Mouse (Mus musculus): ENCODE results near the gene Klhl30. TPM values are rescaled to one million over a fixed set of nuclear protein-coding genes. Genes with fewer than 3 reads are reported as not detected.

The Klhl30 gene
- polyA plus RNA-seq, 1 experiment from 2014 or later = 0.61 TPM

DNA sequence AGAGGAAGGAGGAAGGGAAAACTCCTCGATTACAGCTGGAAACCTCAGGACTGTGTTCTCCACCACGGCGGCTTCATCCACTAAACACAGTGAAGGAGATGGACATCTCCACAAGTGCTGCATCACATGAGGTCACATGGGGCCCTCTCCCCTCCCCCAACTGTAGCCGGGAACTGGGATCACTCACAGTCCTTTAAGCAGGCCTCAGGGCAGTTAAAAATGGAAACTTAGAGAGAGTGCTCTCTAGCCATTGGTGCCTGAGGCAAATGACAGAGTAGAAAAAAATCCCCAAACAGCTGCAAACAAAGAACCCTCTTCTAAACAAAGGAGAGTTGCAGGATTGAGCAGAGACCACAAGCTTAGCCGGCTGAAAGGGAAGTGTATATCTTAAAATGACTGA lies 37.6 kb upstream of the Klhl30 start:
- TF ChIP-seq EP300 (optimal IDR thresholded peaks at IDR 0.05) (no peak), CTCF (IDR thresholded peaks at IDR 0.05; ENCODE audit: low read depth) (no peak)
- Histone ChIP-seq H3K27me3 (ENCODE audit: control insufficient read depth, insufficient read depth, low read length) (no peaks in the 10 kb centered on the region), H3K27ac (replicated peaks) (peak overlapping the region; percentile 71), H3K9ac (ENCODE audit: low read length) (no peak overlapping the region), H3K4me1 (replicated peaks; ENCODE audit: control insufficient read depth, insufficient read depth) (no peaks in the 10 kb centered on the region), H3K36me3 (ENCODE audit: control insufficient read depth, insufficient read depth, low read length) (peaks cover 16% of the 10 kb centered on the region; the same call in 1 of the 2 replicates), H3K4me2 (replicated peaks; ENCODE audit: low read depth) (no peak overlapping the region), H3K4me3 (ENCODE audit: low read depth, low read length) (no peak overlapping the region), H3K9me3 (ENCODE audit: control insufficient read depth, low read length) (no peaks in the 10 kb centered on the region)
- WGBS = 30% methylated on average over 5 of the region's 5 CpGs
- no peak for DNase-seq (ENCODE audit: low spot score)
- peak; percentile 65; the same call in 1 of the 2 replicates for ATAC-seq (ENCODE audit: low FRiP score, low TSS enrichment)

DNA sequence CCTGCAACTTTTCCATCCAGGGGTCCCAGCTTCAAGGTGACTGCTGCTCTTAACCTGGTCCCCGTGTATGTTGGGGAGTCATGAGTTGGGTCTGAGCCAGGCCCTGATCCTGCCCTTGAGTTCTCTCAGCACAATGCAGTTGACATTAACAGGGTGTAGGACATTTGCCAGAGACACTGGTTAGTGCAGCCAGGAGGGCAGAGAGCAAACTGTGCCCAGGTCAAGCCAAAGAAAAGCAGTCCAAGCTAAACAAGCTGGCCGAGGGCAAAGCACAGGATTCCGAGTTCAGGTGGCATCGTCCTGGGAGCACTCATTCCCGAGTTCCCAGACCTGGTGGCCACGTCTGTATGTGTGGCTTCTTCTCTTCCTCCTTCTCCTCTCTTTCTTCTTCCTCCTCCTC lies 33.2 kb upstream of the Klhl30 start:
- no peaks in the 10 kb centered on the region for H3K27me3 ChIP-seq (ENCODE audit: control insufficient read depth, insufficient read depth, low read length)
- no peaks in the 10 kb centered on the region for H3K4me1 ChIP-seq (replicated peaks; ENCODE audit: control insufficient read depth, insufficient read depth)
- no peak overlapping the region for H3K4me2 ChIP-seq (replicated peaks; ENCODE audit: low read depth)
- H3K27ac ChIP-seq (replicated peaks) = no peak overlapping the region
- 81% methylated on average over 6 of the region's 6 CpGs for WGBS
- ATAC-seq (ENCODE audit: low FRiP score, low TSS enrichment) = no peak
- TF ChIP-seq EP300 (optimal IDR thresholded peaks at IDR 0.05) = no peak
- no peak for TF ChIP-seq CTCF (IDR thresholded peaks at IDR 0.05; ENCODE audit: low read depth)
- DNase-seq (ENCODE audit: low spot score) = no peak
- no peaks in the 10 kb centered on the region for H3K9me3 ChIP-seq (ENCODE audit: control insufficient read depth, low read length)
- H3K36me3 ChIP-seq (ENCODE audit: control insufficient read depth, insufficient read depth, low read length) = no peaks in the 10 kb centered on the region
- H3K4me3 ChIP-seq (ENCODE audit: low read depth, low read length) = no peak overlapping the region
- no peak overlapping the region for H3K9ac ChIP-seq (ENCODE audit: low read length)

DNA sequence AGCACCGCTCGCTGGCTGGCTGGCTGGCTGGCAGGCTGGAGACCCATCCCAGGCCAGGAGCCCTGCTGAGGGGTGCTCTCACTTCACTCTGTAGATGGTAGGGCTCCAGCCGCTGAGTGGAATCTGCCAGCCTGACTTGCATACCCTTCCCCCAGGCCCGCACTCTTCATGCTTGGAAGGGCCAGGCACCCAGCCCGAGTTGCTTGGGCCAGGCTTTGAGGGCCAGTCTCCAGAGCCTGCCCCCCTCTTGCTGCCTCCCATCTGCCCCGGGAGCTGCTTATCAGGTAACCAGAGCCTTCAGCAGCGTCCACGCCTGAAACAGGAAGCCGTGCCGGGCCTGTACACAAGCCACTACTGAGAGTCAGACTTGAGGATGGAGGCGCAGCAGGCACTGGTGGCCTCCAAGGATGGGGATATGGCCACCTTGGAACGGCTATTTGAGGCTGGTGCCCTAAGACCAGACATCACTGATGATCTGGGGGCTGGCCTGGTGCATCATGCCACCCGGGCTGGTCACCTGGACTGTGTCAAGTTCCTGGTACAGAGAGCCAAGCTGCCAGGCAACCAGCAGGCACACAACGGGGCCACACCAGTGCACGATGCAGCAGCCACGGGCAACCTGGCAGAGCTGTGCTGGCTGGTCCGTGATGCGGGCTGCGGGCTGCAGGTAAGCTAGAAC lies 28.9 kb upstream of the Klhl30 start, which contains the start of gene Espnl:
TSS of gene Espnl (plus strand) at position 316 of the 679 bp plus-strand sequence.
- peak; percentile 36 for DNase-seq (ENCODE audit: low spot score)
- ATAC-seq (ENCODE audit: low FRiP score, low TSS enrichment) = no peak; the same call in 1 of the 2 replicates
- 60% methylated on average over 19 of the region's 19 CpGs for WGBS

DNA sequence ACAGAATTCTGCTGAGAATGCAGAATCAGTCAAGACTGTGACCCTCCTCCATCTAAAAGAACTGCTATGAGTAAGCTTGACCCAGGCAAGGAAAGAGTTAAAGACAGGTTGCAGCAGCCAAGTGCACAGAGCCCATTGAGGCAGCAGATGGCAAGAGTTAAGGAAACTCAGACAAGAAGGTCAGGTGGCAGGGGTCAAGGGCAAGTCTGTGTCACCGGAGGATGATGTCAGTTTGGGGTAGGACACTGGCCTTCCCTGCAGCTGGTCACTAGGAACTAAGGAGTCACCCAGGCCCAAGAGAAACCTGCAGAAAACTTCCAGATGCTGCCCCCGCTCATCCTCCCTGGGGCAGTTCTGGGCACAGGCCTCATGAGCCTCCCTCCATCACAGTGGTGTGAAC lies 26.2 kb upstream of the Klhl30 start:
- no peak overlapping the region for H3K4me3 ChIP-seq (ENCODE audit: low read depth, low read length)
- DNase-seq (ENCODE audit: low spot score) (no peak), ATAC-seq (ENCODE audit: low FRiP score, low TSS enrichment) (no peak)
- H3K4me1 ChIP-seq (replicated peaks; ENCODE audit: control insufficient read depth, insufficient read depth) = no peaks in the 10 kb centered on the region
- H3K4me2 ChIP-seq (replicated peaks; ENCODE audit: low read depth) = no peak overlapping the region
- WGBS = 65% methylated on average over 2 of the region's 2 CpGs
- H3K27me3 ChIP-seq (ENCODE audit: control insufficient read depth, insufficient read depth, low read length) = no peaks in the 10 kb centered on the region
- H3K27ac ChIP-seq (replicated peaks) = no peak overlapping the region
- TF ChIP-seq CTCF (IDR thresholded peaks at IDR 0.05; ENCODE audit: low read depth) (no peak), EP300 (optimal IDR thresholded peaks at IDR 0.05) (no peak)
- no peaks in the 10 kb centered on the region for H3K36me3 ChIP-seq (ENCODE audit: control insufficient read depth, insufficient read depth, low read length)
- H3K9ac ChIP-seq (ENCODE audit: low read length) = no peak overlapping the region
- no peaks in the 10 kb centered on the region for H3K9me3 ChIP-seq (ENCODE audit: control insufficient read depth, low read length)

More for the DNA sequence above, 28.9 kb upstream of the Klhl30 start, which contains the start of gene Espnl:
- H3K36me3 ChIP-seq (ENCODE audit: control insufficient read depth, insufficient read depth, low read length) = no peaks in the 10 kb centered on the region
- no peaks in the 10 kb centered on the region for H3K27me3 ChIP-seq (ENCODE audit: control insufficient read depth, insufficient read depth, low read length)
- H3K9ac ChIP-seq (ENCODE audit: low read length) = no peak within 1 kb of the TSS
- H3K4me1 ChIP-seq (replicated peaks; ENCODE audit: control insufficient read depth, insufficient read depth) = no peaks in the 10 kb centered on the region
- H3K4me3 ChIP-seq (ENCODE audit: low read depth, low read length) = no peak within 1 kb of the TSS
- H3K9me3 ChIP-seq (ENCODE audit: control insufficient read depth, low read length) = no peaks in the 10 kb centered on the region
- no peak within 1 kb of the TSS for H3K4me2 ChIP-seq (replicated peaks; ENCODE audit: low read depth)
- no peak for TF ChIP-seq CTCF (IDR thresholded peaks at IDR 0.05; ENCODE audit: low read depth)
- TF ChIP-seq EP300 (optimal IDR thresholded peaks at IDR 0.05) = no peak
- no peak within 1 kb of the TSS for H3K27ac ChIP-seq (replicated peaks)

DNA sequence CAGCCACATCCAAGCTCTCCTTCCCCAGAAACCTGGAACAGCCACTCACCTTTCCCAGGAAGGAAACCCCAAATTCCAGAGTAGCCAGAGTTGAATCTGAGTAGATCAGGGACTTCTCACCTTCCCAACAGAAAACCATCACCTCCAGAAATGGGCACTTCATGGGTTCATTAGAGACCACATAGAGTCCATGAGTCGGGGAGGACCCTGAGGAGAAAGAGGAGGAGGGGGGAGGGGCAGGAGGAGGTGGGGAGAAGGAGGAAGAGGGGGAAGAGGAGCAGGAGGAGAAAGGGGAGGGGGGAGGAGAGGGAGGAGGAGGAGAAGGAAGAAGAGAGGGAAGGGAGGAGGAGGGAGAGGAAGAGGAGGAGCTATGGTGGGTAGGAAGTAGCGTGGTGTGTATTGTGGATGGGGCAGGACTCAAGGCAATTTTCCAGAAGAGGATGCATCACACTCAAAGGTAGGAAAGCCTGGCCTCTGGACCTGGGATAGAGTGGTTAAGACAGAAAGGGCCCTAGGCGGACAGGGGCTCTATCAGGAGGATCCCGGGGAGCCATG lies 25.3 kb upstream of the Klhl30 start:
- Histone ChIP-seq H3K27ac (replicated peaks) (no peak overlapping the region), H3K4me3 (ENCODE audit: low read depth, low read length) (no peak overlapping the region), H3K36me3 (ENCODE audit: control insufficient read depth, insufficient read depth, low read length) (no peaks in the 10 kb centered on the region), H3K9me3 (ENCODE audit: control insufficient read depth, low read length) (no peaks in the 10 kb centered on the region), H3K4me1 (replicated peaks; ENCODE audit: control insufficient read depth, insufficient read depth) (no peaks in the 10 kb centered on the region), H3K27me3 (ENCODE audit: control insufficient read depth, insufficient read depth, low read length) (no peaks in the 10 kb centered on the region), H3K4me2 (replicated peaks; ENCODE audit: low read depth) (no peak overlapping the region), H3K9ac (ENCODE audit: low read length) (no peak overlapping the region)
- ATAC-seq (ENCODE audit: low FRiP score, low TSS enrichment) (no peak), DNase-seq (ENCODE audit: low spot score) (no peak)
- TF ChIP-seq CTCF (IDR thresholded peaks at IDR 0.05; ENCODE audit: low read depth) (no peak), EP300 (optimal IDR thresholded peaks at IDR 0.05) (no peak)
- WGBS = 73% methylated on average over 4 of the region's 4 CpGs

DNA sequence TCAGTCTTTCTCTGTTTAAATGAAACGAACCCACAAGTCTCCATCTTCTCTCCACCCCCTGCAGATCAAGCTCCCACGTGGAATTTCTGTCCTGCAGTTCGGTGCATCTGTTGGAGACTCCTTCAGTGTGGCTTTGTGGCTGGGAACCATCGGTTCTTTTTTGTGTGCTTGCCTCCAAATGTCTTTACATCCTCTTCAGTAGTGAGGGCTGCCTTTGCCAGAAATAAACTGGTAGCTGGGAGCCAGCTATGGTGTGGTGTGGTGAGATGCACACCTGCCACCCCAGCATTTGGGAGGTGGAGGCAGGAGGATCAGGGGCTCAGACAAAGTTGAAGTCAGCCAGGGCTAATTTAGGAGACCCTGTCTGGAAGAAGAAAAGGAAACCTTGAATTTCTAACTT lies 18.7 kb upstream of the Klhl30 start:
- WGBS = 50% methylated on average over 4 of the region's 4 CpGs
- no peak overlapping the region for H3K4me3 ChIP-seq (ENCODE audit: low read depth, low read length)
- ATAC-seq (ENCODE audit: low FRiP score, low TSS enrichment) (no peak), DNase-seq (ENCODE audit: low spot score) (no peak)
- H3K36me3 ChIP-seq (ENCODE audit: control insufficient read depth, insufficient read depth, low read length) = no peaks in the 10 kb centered on the region
- TF ChIP-seq EP300 (optimal IDR thresholded peaks at IDR 0.05) (no peak), CTCF (IDR thresholded peaks at IDR 0.05; ENCODE audit: low read depth) (no peak)
- H3K4me2 ChIP-seq (replicated peaks; ENCODE audit: low read depth) = no peak overlapping the region
- H3K27ac ChIP-seq (replicated peaks) = no peak overlapping the region
- H3K9me3 ChIP-seq (ENCODE audit: control insufficient read depth, low read length) = no peaks in the 10 kb centered on the region
- H3K27me3 ChIP-seq (ENCODE audit: control insufficient read depth, insufficient read depth, low read length) = no peaks in the 10 kb centered on the region
- H3K4me1 ChIP-seq (replicated peaks; ENCODE audit: control insufficient read depth, insufficient read depth) = no peaks in the 10 kb centered on the region
- no peak overlapping the region for H3K9ac ChIP-seq (ENCODE audit: low read length)
